Mouse (Mus musculus) erythroblast, embryonic 14.5 days (primary cell): Measurements from ENCODE around the gene Kcnk18.

Source experiments
- GATA1 ChIP-seq: IDR thresholded peaks from 2 replicates; pipeline ENCODE4 v1.6.1; 2012; ENCODE audit warnings: low read length, inconsistent platforms, mixed read lengths
- TAL1 ChIP-seq: IDR thresholded peaks from 3 replicates; pipeline ENCODE4 v1.6.1; 2012; ENCODE audit warnings: low read length, inconsistent platforms, mixed read lengths

DNA sequence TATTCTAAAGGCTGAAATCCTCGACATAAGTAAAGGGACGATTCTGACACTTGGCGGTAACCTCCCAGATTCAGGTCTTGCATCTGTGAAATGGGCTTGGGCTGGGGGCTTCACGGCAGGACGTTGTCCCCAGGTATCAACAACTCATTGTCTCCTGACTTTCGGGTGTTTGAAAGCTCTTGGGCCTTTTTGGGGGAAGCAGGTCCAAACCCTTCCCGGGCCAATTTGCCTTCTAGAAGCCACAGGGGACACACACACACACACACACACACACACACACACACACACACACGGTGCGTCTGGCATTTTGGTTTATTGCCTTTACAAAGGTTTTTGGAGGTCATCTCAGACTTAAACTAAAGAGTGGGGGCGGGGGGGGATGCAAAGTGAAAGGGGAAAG, 25.6 kb upstream of the Kcnk18 start:
- TF ChIP-seq GATA1 (no peak), TAL1 (no peak)
